Mouse (Mus musculus) kidney, postnatal 0 days (tissue): Measurements from ENCODE around the gene Ak3. TPM values are rescaled to one million over a fixed set of nuclear protein-coding genes. Genes with fewer than 3 reads are reported as not detected.

Source experiments
- ATAC-seq: fragments of 200-750 bp; cut with Nextera tagmentation; replicated peaks from 2 replicates; pipeline ENCODE4 v1.8.0; 2017; ENCODE audit warnings: low read depth, moderate number of reproducible peaks, moderate TSS enrichment, moderate library complexity; ENCODE audit not compliant: low FRiP score
- DNase-seq: peaks from one replicate; pipeline ENCODE4 v3.0.0-alpha.2; 2016; ENCODE audit warnings: low spot score
- H3K27ac ChIP-seq: fragments of 300-500 bp; sonication (generic); 2 replicates; pipeline ENCODE4 v1.5.1; 2014; ENCODE audit warnings: mild to moderate bottlenecking
- H3K27me3 ChIP-seq: fragments of 300-500 bp; sonication (generic); 2 replicates; pipeline ENCODE4 v1.6.1; 2014; ENCODE audit warnings: low read length, mixed read lengths; ENCODE audit not compliant: insufficient read depth
- H3K36me3 ChIP-seq: fragments of 300-500 bp; sonication (generic); 2 replicates; pipeline ENCODE4 v1.6.1; 2014; ENCODE audit warnings: low read length, mixed read lengths; ENCODE audit not compliant: insufficient read depth
- H3K4me1 ChIP-seq: fragments of 300-500 bp; sonication (generic); replicated peaks from 2 replicates; pipeline ENCODE4 v1.6.1; 2014; ENCODE audit warnings: antibody characterized with exemption, low read length, mixed read lengths; ENCODE audit not compliant: insufficient read depth
- H3K4me2 ChIP-seq: fragments of 300-500 bp; sonication (generic); 2 replicates; pipeline ENCODE4 v1.6.1; 2014; ENCODE audit warnings: mild to moderate bottlenecking, low read length, moderate library complexity, mixed read lengths
- H3K4me3 ChIP-seq: fragments of 300-500 bp; sonication (generic); replicated peaks from 2 replicates; pipeline ENCODE4 v1.5.1; 2014; ENCODE audit warnings: low read depth, low read length
- H3K9ac ChIP-seq: fragments of 300-500 bp; sonication (generic); 2 replicates; pipeline ENCODE4 v1.6.1; 2014; ENCODE audit warnings: low read depth, low read length
- H3K9me3 ChIP-seq: fragments of 300-500 bp; sonication (generic); replicated peaks from 2 replicates; pipeline ENCODE4 v1.6.1; 2016; ENCODE audit warnings: low read length, inconsistent platforms, mixed read lengths
- CTCF ChIP-seq: IDR thresholded peaks from 2 replicates; pipeline ENCODE4 v1.5.1; 2016; ENCODE audit warnings: antibody characterized with exemption, low read depth, mild to moderate bottlenecking, moderate library complexity
- WGBS: fragments of 180-500 bp; shearing (Covaris S2); extraction: QIAGEN DNeasy Blood & Tissue Kit; methylation state at CpG from one replicate; pipeline ENCODE4 v1.1.7; 2014; 5-methylcytosine and 5-hydroxymethylcytosine counted together
- polyA plus RNA-seq: library from polyadenylated mRNA; unstranded; fragments of >200 nt; fragmentation: Nextera tagmentation; extraction: Ambion mirVana; gene quantifications from 2 replicates; pipeline ENCODE4 v1.2.1, GENCODE M21; 2015

Ak3 gene
- polyA plus RNA-seq, 1 experiment from 2014 or later, result 105 TPM

GRCm38 (mm10) chr19:29021754-29022345, 25.9 kb downstream of the Ak3 start:
- ATAC-seq (no peak), DNase-seq (no peak)
- Histone ChIP-seq H3K9me3 (no peaks in the 10 kb centered on the region), H3K4me2 (no peak overlapping the region), H3K36me3 (peaks cover 37% of the 10 kb centered on the region; the same call in 1 of the 2 replicates), H3K27me3 (no peaks in the 10 kb centered on the region), H3K27ac (no peak overlapping the region), H3K4me1 (no peaks in the 10 kb centered on the region), H3K9ac (no peak overlapping the region), H3K4me3 (no peak overlapping the region)
- WGBS, result 82% methylated on average over 7 of the region's 7 CpGs
- no peak for TF ChIP-seq CTCF

- no peak overlapping the region for H3K4me3 ChIP-seq
- peaks cover 27% of the 10 kb centered on the region; the same call in 1 of the 2 replicates for H3K36me3 ChIP-seq
- no peaks in the 10 kb centered on the region for H3K4me1 ChIP-seq
- H3K9ac ChIP-seq, result no peak overlapping the region
- no peak for DNase-seq
- no peaks in the 10 kb centered on the region for H3K9me3 ChIP-seq
- WGBS, result 94% methylated on average over 3 of the region's 3 CpGs
- H3K27ac ChIP-seq, result no peak overlapping the region
- ATAC-seq, result no peak
- TF ChIP-seq CTCF, result peak; percentile 42
- no peak overlapping the region for H3K4me2 ChIP-seq
- no peaks in the 10 kb centered on the region for H3K27me3 ChIP-seq
These were observed 28.1 kb downstream of the Ak3 start for GRCm38 (mm10) chr19:29019647-29020046.

- Histone ChIP-seq H3K27me3 (no peaks in the 10 kb centered on the region), H3K9ac (no peak overlapping the region), H3K4me2 (no peak overlapping the region), H3K27ac (peak overlapping the region; percentile 66), H3K4me1 (no peaks in the 10 kb centered on the region), H3K9me3 (no peaks in the 10 kb centered on the region), H3K4me3 (no peak overlapping the region), H3K36me3 (peaks cover 20% of the 10 kb centered on the region; the same call in 1 of the 2 replicates)
- peak; percentile 30 for DNase-seq
- WGBS, result 46% methylated on average over 5 of the region's 5 CpGs
- no peak for TF ChIP-seq CTCF
- no peak for ATAC-seq
These were observed 31.0 kb downstream of the Ak3 start for GRCm38 (mm10) chr19:29016786-29017185.

GRCm38 (mm10) chr19:29016204-29016765, 31.5 kb downstream of the Ak3 start:
- Histone ChIP-seq H3K36me3 (peaks cover 19% of the 10 kb centered on the region; the same call in 1 of the 2 replicates), H3K27ac (peak overlapping the region; percentile 50; the same call in 1 of the 2 replicates), H3K9me3 (no peaks in the 10 kb centered on the region), H3K9ac (no peak overlapping the region), H3K27me3 (no peaks in the 10 kb centered on the region), H3K4me1 (no peaks in the 10 kb centered on the region), H3K4me2 (no peak overlapping the region), H3K4me3 (no peak overlapping the region)
- WGBS, result 56% methylated on average over 5 of the region's 5 CpGs
- TF ChIP-seq CTCF, result no peak
- ATAC-seq, result no peak
- DNase-seq, result peak; percentile 74

GRCm38 (mm10) chr19:29015410-29016203, 32.2 kb downstream of the Ak3 start:
- DNase-seq (no peak), ATAC-seq (no peak)
- Histone ChIP-seq H3K27ac (peak overlapping the region; percentile 50; the same call in 1 of the 2 replicates), H3K4me2 (no peak overlapping the region), H3K27me3 (no peaks in the 10 kb centered on the region), H3K36me3 (peaks cover 22% of the 10 kb centered on the region; the same call in 1 of the 2 replicates), H3K4me3 (no peak overlapping the region), H3K4me1 (no peaks in the 10 kb centered on the region), H3K9ac (no peak overlapping the region), H3K9me3 (no peaks in the 10 kb centered on the region)
- no peak for TF ChIP-seq CTCF
- WGBS, result 63% methylated on average over 8 of the region's 8 CpGs

- Histone ChIP-seq H3K4me1 (no peaks in the 10 kb centered on the region), H3K9me3 (no peaks in the 10 kb centered on the region), H3K4me2 (no peak overlapping the region), H3K27me3 (no peaks in the 10 kb centered on the region), H3K4me3 (no peak overlapping the region), H3K9ac (no peak overlapping the region), H3K27ac (no peak overlapping the region), H3K36me3 (peaks cover 22% of the 10 kb centered on the region; the same call in 1 of the 2 replicates)
- ATAC-seq, result no peak
- peak; percentile 78 for DNase-seq
- TF ChIP-seq CTCF, result no peak
- WGBS, result 61% methylated on average over 5 of the region's 5 CpGs
These were observed 33.2 kb downstream of the Ak3 start for GRCm38 (mm10) chr19:29014466-29015055.
